Mouse (Mus musculus) brain, adult 2 months (tissue): ENCODE results near the gene Cd22.
"Not testable (repeated sequence)": the region's sequence is repeated elsewhere in the genome, so short reads cannot be mapped to it uniquely, and the experiment has no call there.

Source experiments
- DNase-seq: peaks from one replicate; pipeline ENCODE4 v3.0.0; 2011; ENCODE audit warnings: low read depth, low spot score

The Cd22 gene

DNA sequence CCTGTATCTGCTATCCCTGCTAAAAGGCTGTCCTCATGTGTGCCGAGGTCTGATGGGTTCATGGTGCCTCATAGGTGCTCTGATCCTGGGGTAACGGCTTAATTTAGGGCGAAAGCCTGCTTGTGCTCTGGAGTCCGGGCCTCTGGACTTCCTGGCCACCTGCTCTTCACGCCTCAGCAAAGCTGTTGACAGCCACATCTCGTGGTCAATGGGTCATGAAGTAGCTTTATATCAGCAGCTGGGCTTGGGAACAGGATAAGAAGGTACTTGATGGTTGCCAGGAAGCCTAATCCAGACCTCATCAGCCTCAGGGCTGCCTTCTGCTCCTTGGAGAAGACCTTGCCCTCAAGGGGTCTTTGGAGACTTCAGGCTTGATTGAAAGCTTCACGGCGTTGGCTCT lies 16.8 kb downstream of the Cd22 start:
- no peak for DNase-seq

DNA sequence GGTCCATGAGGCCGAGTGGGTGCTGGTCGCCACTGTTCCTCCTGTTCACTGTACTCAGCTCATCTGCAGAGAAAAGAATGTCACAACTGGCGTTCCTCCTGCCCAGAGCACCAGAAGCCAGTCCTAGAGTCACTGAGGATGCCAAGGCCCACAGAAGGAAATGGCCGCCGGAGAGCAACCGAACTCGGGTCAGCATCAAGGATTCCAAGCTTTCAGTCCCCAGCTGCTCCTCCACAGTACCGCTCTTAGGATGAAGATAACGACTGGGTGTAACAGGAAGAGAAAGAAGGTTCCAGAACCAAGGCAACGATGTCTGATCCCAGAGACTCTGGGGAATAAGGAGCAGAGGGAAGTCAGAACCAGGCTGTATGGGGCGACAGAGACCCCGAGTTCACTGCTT lies 18.7 kb downstream of the Cd22 start, which contains the start of gene Ffar1:
Gene Ffar1 (minus strand): TSS at position 101 of the 400 bp plus-strand sequence.
- no peak for DNase-seq

DNA sequence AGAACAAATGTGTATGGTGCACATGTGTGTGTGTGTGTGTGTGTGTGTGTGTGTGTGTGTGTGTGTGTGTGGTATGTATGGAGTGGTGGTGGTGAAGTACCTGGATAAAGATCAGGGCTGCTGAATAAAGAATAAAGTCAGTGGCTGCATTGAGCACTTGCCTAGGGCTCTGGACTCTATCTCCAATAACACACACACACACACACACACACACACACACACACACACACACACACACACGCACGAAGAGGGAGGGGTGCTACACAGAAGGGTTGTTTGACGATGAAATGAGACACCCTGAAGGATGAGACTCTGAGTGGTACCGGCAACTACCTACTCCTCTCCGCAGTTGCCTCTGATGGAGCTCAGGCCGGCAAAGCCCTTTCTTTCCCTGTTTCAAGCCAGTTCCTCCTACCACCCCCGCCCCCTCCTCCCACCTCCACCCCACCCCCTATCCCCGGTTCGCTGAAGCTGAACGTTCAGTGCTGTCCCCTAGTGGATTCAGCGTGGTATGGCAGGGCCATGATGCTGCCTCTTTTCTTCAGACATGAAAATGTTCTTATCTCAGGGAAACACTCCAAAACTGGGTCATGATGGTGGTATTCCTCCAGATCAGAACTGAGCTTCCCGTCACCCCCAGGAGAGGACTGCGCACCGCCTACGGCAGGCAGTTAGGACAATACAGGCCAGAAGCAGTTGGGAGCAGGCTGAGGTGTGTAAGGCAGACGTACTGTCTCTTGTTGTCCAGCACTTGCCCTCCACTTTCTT lies 20.3 kb downstream of the Cd22 start:
- DNase-seq = peak; percentile 77

DNA sequence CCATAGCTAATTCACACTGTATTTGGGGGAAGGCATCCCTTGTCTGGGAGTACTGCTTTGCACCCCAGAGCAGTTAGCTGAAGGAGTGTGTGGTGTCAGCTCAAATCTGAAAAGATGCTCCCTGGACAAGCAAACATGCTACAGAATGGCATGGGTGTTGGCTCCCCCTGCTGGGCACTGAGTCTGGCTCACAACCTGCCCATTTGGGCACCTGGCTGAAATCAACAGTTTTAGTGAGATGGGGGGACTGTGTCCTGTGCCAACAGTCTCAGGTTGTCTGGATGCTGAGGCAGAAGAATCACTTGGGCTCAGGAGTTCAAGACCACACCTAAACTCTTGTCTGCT lies 20.9 kb downstream of the Cd22 start:
- DNase-seq = peak; percentile 85

DNA sequence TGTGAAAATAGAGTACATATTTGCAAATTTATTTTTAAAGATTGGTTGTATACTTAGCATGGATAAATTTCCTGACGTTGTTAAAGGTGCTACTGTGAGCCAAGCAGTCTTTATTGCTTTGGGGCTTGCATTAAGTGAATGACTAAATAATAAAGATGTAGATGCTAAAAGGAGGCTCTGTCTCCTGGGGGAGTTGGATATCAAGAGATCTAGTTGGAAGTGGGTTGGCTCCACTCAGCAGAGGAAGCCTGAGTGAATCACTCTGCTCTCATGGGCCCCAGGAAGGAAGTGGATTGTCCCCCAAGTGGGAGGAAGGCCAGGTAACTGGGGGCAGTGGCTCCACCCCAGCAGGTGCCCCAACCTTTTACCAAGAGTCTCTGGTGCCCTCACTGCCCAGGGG lies 22.4 kb downstream of the Cd22 start:
- DNase-seq = peak; percentile 4

DNA sequence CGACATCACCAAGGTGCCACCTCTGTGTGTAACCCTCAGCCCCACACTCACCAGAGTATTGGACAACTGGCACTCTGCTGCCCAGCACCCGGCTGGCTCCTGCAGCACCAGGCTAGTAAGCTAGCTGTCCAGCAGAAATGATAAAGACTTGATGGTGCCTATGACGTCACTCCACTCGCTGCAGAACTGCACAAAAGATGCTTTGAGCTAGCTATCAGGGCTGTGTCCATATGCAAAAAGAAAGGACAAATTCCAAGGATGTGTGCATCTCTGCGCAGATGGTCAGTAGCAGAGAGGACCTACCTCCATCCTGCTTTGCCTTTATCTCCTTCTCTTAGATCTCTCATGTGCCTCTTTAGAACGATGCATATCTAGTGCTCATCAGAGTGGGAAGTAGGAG lies 24.1 kb downstream of the Cd22 start, which contains the start of gene Ffar3:
Gene Ffar3 (minus strand): TSS at position 101 of the 400 bp plus-strand sequence.
- DNase-seq = no peak

DNA sequence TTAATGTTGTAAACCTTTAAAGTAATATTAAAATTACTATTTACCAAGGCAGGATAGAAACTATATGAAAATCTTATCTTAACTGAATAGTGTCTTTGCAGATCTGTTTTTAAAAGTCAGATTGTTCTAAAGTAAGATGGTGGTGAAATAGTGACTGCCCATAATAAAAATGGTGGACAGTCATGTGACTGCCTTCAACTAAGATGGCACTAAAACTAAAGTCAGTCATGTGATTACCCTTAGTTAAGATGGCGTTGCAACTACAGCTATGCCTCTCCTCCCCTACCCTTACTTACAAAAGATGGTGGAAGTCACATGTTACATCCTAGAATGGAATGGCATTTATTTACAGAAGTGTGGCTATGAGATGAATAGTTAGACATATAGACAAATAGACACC lies 28.7 kb downstream of the Cd22 start:
- no peak for DNase-seq

DNA sequence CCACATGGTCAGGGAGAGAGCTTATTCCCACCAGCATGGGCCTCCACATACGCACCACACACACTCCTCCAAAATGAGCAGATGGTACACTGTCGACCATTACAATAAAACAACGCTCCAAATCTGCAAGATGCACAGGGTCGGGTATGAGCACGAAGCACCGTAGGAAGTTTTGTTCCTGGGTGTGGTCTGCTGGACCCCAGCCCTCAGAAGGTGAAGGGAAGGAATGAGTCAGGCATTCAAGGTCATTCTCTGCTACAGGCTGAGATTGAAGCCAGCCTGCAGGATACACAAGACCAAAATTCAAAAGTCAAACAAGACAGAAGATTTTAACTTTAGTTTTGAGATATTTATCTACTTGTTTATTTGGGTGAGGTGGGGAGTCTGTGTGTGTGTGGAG lies 32.2 kb downstream of the Cd22 start:
- no peak for DNase-seq

DNA sequence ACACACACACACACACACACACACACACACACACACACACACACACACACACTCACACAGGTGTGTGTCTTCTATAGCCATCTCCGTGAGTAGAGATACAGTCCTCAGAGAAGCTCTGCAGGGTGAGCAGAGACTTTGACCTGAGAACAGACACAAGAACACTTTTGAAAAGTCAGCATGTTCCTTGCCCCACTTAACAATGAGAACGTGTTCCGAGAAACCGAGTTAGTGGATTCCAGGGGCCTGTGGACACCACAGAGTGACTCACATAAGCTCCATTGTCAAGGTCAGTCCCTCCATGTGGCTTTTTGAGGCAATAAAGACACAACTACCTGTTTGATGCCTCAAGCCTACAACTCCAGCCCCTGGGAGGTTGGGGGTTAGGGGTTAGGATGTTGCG lies 32.8 kb downstream of the Cd22 start:
- DNase-seq = no peak

DNA sequence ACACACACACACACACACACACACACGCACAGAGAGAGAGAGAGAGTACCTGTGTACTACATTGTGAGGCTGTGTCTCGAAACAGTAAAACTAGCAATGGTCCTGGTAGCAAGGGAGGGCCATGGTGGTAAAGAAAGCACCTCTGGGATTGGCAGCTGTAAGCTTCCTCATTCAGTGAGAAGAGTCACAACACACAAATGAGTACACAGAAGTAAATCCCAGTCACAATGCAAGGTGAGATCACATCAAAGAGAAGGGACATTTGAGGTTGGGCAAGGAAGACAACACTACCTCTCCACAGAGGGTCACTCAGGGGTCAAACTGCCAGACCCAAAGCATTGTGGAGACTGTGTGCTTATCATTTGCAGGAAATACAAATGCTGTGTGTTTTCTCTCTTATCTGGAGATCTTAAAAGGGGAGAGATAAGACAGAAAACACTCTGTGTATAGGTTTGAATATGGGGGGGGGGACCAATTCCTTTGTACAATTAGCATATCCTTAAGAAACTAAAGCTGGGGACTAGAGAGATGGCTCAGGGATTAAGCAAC lies 33.6 kb downstream of the Cd22 start:
- no peak for DNase-seq

DNA sequence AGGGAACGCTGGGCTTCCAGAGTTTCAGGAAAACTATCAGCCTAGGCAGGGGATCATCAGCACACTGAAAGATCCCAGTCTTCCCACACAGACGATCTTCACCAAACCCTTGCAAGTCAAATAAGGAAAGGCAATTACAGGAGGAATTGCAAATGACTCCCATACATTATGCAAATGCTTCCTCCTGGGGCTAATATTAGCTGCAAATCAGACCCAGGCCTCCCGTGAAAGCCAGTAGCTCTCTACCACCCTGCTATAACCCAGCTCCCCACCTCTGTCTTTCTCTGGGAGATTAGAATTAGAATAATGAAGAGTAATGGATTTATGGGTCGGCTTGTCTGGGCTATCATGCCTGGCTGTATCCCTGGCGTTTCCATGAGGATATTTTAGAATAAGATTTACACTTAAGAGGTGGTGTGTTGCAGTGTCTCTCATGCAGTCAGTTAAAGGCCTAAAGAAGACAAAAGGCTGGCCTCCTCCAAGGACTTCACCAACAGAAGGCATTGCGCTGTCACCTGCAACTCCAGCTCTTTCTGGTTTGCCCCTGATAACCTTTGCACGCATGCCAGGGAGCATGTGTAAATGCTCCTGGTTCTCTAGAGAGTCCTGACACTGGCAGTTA lies 35.4 kb downstream of the Cd22 start:
- DNase-seq = peak; percentile 36

DNA sequence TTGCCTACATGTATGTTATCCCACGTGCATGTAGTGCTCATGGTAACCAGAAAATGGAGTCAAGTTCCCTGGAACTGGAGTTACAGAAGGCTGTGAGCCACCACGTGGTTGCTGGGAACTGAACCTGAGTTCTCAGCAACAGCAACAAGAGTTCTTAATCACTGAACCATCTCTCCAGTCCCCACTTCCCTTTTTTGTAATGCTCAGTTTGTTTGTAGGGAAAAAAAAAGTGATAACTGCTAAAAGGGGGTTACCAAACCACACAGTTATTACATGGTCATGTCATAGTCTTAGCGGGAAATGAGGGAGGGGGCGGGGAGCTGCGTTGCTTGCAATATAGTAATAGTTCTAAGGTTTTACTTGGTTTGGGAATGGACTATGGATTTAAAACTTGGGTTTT lies 38.0 kb downstream of the Cd22 start:
- DNase-seq = no peak

DNA sequence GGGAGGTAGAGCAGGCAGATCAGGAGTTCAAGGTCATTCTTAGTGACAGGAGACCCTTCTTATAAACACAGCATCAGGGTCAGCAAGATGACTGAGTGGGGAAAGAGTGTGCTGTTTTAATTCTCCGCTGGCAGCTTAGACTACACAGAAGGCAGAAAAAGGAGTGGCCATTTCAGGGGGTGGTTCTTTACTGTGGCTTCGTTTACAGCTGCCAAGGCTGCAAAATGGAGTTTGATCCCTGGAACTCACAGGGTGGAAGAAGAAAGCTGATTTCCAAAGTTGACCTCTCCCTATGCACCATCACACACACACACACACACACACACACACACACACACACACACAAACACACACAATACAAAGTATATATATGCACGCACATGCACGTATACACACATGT lies 38.8 kb downstream of the Cd22 start:
- no peak for DNase-seq

DNA sequence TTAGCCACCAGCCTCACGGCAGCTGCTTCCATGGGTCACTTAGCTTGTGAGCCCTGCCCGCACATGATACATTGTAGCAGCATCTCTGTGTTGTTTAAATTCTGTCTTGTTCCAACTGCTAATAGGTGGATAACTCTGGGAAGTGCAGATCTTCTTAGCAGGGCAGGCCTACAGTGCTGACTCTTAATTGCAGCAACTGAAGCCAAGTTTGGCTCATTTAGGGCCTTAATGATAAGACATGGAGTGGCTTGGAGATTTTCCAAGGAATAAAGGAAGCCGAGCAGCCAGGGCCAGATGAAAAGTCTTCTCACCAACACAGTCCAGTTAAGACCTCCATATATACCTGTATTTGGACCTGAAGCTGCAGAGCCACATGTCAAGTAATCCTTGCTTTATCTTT lies 39.8 kb downstream of the Cd22 start:
- no peak for DNase-seq

DNA sequence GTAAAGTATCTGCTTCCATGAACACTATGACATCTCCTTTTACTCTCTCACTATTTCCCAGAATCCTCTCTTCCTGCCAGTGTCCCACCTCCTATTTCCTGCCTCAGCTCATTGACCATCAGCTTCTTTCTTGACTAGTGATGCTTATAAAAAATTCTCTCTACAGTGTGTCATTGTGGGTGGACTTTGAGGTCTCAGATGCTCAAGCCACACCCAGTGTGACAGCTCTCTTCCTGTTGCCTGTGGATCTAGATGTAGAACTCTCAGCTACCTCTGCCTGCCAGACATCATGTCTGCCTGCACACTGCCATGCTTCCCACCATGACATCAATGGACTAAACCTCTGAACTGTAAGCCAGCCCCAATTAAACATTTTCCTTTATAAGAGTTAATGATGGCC lies 42.9 kb downstream of the Cd22 start:
- DNase-seq = no peak

DNA sequence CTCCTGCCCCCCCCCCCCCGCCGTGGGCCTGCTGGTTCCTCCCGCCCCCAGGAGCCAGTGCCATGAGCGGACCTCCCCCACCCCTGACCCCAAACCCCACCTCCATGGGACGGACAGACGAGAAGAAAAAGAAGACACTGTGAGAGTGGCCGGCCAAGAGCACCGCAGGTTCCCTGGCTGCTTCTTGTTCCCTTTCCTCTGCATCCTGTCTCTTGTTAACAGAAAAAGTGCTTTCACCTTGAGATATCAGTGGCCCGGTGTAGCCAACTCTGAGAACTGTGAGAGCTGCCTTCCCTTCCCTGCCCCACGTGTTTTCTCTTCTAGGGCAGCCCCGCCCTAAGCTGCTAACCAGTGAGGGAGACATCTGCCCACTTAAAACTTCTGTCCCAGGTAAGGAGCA lies 47.5 kb downstream of the Cd22 start:
- not testable (repeated sequence) for DNase-seq

DNA sequence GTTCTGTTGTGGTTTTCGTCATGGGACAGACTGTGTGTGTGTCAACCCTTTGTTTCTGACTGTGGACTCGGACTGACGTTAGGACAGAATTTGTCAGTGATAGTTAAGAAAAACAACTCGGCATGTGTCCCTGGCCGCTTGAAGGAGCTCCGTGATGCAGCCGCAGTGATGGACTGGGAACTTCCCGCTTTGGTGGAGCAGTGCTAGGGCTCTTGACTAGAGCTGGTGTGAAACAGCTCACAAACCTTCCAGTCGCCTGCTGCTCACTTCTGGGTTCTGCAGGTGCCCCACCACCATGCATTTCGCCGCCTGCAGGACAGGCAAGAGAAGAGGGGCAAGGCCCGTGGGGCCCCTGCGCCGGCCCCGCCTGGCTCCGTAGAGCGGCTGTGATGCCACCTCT lies 47.9 kb downstream of the Cd22 start:
- DNase-seq = no peak

DNA sequence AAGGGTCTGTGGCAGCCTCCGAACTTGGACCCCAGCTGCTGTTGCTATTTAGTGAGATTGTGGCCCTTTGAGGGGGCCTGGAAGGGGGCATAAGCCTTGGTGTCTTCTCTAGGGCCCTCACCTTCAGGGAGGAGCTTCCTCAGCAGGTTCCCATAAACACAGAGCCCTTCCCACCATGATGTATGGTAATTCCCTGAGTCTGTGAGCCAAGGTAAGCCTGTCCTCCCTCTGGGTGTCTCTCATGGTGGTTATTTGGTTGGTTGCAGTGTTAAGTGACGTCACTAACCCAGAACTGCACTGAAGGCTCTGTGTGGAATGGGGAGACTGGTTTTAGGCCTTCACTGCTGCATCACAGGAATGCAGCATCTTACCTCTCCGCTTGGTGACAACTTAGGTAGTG lies 50.7 kb downstream of the Cd22 start:
- DNase-seq = no peak

DNA sequence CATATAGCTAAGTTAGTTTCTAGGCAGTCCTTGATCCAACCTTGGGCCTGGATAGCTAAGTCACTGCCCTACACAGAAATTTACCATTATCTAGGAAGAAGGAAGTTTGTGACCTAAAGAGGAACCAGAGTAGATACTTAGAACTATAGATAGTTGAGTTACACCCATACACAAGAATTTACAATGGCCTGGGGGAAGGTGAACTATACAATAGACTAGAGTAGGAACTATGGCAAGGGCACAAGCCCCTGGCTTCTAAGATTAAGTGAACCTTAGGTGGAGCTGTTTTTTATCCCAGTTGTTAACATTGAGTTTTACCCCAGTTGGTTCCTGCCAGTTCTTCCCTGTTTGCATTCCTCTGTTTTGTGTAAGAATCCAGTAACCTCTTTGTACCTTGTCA lies 51.3 kb downstream of the Cd22 start:
- DNase-seq = not testable (repeated sequence)

DNA sequence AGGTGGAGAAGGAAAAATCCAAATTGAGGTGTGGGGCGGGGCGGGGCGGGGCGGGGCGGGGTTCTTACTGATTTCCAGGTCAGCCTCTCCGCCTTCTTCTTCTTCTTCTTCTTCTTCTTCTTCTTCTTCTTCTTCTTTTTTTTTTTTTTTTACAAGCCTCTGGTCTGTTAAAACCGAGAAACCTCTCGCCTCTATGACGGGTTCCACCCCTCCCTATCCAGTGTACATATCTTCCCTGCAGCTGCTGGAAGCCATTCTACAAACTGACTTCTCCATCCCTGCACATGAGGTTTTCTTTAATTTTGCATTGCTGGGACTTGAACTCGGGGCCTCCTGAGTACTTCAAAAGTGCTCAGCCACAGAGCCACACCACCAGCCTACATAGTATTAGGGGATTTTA lies 53.5 kb downstream of the Cd22 start:
- DNase-seq = no peak

DNA sequence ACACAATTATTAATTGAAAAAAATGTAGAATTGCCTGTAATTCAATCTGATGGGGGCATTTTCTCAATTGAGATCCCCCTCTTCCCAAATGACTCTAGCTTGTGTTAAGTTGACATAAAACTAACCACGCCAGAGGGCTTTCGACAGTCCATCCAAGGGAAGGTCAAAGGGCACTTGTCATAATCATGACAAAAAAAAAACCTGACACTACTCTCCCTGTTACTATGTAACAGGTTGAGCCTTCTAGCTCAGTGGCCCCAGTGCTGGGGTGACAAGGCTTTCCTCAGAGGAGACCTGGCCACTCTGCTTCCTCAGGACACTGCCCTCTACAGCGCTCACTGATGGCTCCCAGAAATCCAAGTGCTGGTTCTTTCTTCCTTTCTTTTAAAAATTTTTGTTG lies 55.8 kb downstream of the Cd22 start:
- DNase-seq = no peak

DNA sequence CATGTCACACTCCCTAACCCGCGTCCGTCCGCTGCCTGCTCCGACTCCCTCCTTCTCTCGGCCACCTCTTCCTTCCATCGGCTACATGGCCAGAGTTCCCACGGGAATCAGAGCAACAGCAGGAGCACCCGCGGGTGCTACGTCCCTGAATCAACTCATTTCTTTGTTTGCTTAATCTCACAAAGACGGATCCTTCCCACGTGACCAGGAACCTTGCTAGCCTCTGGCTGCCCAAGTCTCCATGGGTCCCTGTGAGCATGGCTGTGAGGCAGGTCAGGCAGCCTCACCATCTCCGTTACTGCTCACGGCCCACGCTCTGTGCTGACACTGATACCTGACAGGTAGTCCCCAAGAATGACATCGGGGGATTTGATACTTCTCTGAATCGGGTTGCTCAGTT lies 56.5 kb downstream of the Cd22 start, which contains the start of gene Ffar2:
Gene Ffar2 (minus strand): TSS at position 101 of the 400 bp plus-strand sequence.
- DNase-seq = no peak

DNA sequence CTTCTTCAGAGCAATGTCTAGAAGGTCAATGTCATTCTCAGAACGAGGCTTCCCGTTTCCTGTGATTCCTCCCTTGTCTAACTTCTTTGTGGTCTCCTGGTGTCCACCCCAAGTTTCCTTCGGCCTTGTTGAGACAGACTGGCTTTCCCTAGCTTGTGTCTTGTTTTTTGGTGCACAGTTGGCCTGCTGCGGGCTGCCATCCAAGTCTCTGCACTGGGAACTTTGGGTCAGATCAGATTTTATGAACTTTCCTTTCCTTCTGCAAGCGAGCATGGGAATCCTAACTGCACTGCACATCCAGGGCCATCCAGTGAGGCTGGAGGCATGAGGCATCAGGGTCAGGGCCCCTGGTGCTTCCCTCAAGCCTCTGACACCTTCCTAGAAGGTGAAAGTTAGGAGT lies 58.6 kb downstream of the Cd22 start:
- no peak for DNase-seq
